Mouse (Mus musculus) colon, adult 2 months (tissue): ENCODE results near the gene Tlr6. TPM values are rescaled to one million over a fixed set of nuclear protein-coding genes. Genes with fewer than 3 reads are reported as not detected.

Experiments
- polyA plus RNA-seq: library from polyadenylated mRNA; depleted of rRNA; stranded (reverse); fragments of >200 nt; gene quantifications from 2 replicates; pipeline ENCODE4 v1.2.3, GENCODE M21; 2012; rRNA removed

Gene Tlr6
- polyA plus RNA-seq: 0.44 and 0.84 TPM in 2 replicates

GRCm38 (mm10) chr5:64959843-64960230 is at the start of gene Tlr6:
Gene Tlr6 (minus strand): TSS chr5:64960097.

GRCm38 (mm10) chr5:64969861-64970771 is 10.2 kb upstream of the Tlr6 start, which contains the start of gene Fam114a1:
Gene Fam114a1 (plus strand): TSS chr5:64970071.

Other genes with a start within 250 kb of the Tlr6 start
- gene Klf3, start 156.7 kb downstream of the Tlr6 start, polyA plus RNA-seq: 196 and 199 TPM in 2 replicates
- gene Tlr1, start 26.5 kb downstream of the Tlr6 start, polyA plus RNA-seq: 14.7 and 22.0 TPM in 2 replicates
- 32.1 and 33.2 TPM in 2 replicates for gene Fam114a1, start 10.0 kb upstream of the Tlr6 start, polyA plus RNA-seq
- gene Tmem156, start 132.0 kb upstream of the Tlr6 start, polyA plus RNA-seq: 0.31 and 0.34 TPM in 2 replicates
- 18.6 and 20.5 TPM in 2 replicates for gene Klhl5, start 147.4 kb upstream of the Tlr6 start, polyA plus RNA-seq
- 1.7 and 2.2 TPM in 2 replicates for gene Wdr19, start 239.6 kb upstream of the Tlr6 start, polyA plus RNA-seq